Mouse (Mus musculus): ENCODE results near the gene Ctbp2.

Gene Ctbp2

GRCm38 (mm10) chr7:133088411-133088810 is 35.7 kb downstream of the Ctbp2 start:
- no peak for DNase-seq (ENCODE audit: low read depth, low spot score)

GRCm38 (mm10) chr7:133085408-133085807 is 38.7 kb downstream of the Ctbp2 start:
- no peak for DNase-seq (ENCODE audit: low read depth, low spot score)

GRCm38 (mm10) chr7:133083936-133084614 is 40.1 kb downstream of the Ctbp2 start:
- no peak for DNase-seq (ENCODE audit: low read depth, low spot score)

GRCm38 (mm10) chr7:133078929-133079328 is 45.2 kb downstream of the Ctbp2 start:
- no peak for DNase-seq (ENCODE audit: low read depth, low spot score)

GRCm38 (mm10) chr7:133074462-133075133 is 49.6 kb downstream of the Ctbp2 start:
- DNase-seq (ENCODE audit: low read depth, low spot score) = no peak

- DNase-seq (ENCODE audit: low read depth, low spot score) = no peak
Measured at GRCm38 (mm10) chr7:133073147-133073651, 51.0 kb downstream of the Ctbp2 start.

- DNase-seq (ENCODE audit: low read depth, low spot score) = no peak
Measured at GRCm38 (mm10) chr7:133072535-133072934, 51.6 kb downstream of the Ctbp2 start.

- no peak for DNase-seq (ENCODE audit: low read depth, low spot score)
Measured at GRCm38 (mm10) chr7:133067321-133067841, 56.8 kb downstream of the Ctbp2 start.

GRCm38 (mm10) chr7:133066776-133067175 is 57.4 kb downstream of the Ctbp2 start:
- no peak for DNase-seq (ENCODE audit: low read depth, low spot score)

GRCm38 (mm10) chr7:133062055-133062454 is 62.1 kb downstream of the Ctbp2 start:
- no peak for DNase-seq (ENCODE audit: low read depth, low spot score)

- DNase-seq (ENCODE audit: low read depth, low spot score) = no peak
Measured at GRCm38 (mm10) chr7:133060170-133060569, 64.0 kb downstream of the Ctbp2 start.

GRCm38 (mm10) chr7:133059517-133060104 is 64.5 kb downstream of the Ctbp2 start:
- DNase-seq (ENCODE audit: low read depth, low spot score) = no peak

- no peak for DNase-seq (ENCODE audit: low read depth, low spot score)
Measured at GRCm38 (mm10) chr7:133059150-133059509, 65.0 kb downstream of the Ctbp2 start.

- DNase-seq (ENCODE audit: low read depth, low spot score) = no peak
Measured at GRCm38 (mm10) chr7:133058496-133059149, 65.5 kb downstream of the Ctbp2 start.

GRCm38 (mm10) chr7:133056924-133057323 is 67.2 kb downstream of the Ctbp2 start:
- no peak for DNase-seq (ENCODE audit: low read depth, low spot score)

GRCm38 (mm10) chr7:133054486-133054885 is 69.7 kb downstream of the Ctbp2 start:
- no peak for DNase-seq (ENCODE audit: low read depth, low spot score)

- no peak for DNase-seq (ENCODE audit: low read depth, low spot score)
Measured at GRCm38 (mm10) chr7:133053757-133054156, 70.4 kb downstream of the Ctbp2 start.

GRCm38 (mm10) chr7:133052819-133053218 is 71.3 kb downstream of the Ctbp2 start:
- no peak for DNase-seq (ENCODE audit: low read depth, low spot score)

- no peak for DNase-seq (ENCODE audit: low read depth, low spot score)
Measured at GRCm38 (mm10) chr7:133050681-133051080, 73.5 kb downstream of the Ctbp2 start.

GRCm38 (mm10) chr7:133048085-133048630 is 76.0 kb downstream of the Ctbp2 start:
- DNase-seq (ENCODE audit: low read depth, low spot score) = no peak

GRCm38 (mm10) chr7:133047287-133047686 is 76.9 kb downstream of the Ctbp2 start:
- DNase-seq (ENCODE audit: low read depth, low spot score) = no peak

- no peak for DNase-seq (ENCODE audit: low read depth, low spot score)
Measured at GRCm38 (mm10) chr7:133044721-133045120, 79.4 kb downstream of the Ctbp2 start.

Data from mesoderm, embryonic 11.5 days (tissue).